Mouse (Mus musculus) limb, embryonic 11.5 days (tissue): Measurements from ENCODE around the gene Gal3st3. TPM values are rescaled to one million over a fixed set of nuclear protein-coding genes. Genes with fewer than 3 reads are reported as not detected.

Experiments
- ATAC-seq: fragments of 200-750 bp; cut with Nextera tagmentation; 2 replicates; pipeline ENCODE4 v1.8.0; 2017; ENCODE audit warnings: low read depth; ENCODE audit not compliant: insufficient number of reproducible peaks, low FRiP score, low TSS enrichment
- DNase-seq: peaks from one replicate; pipeline ENCODE4 v3.0.0-alpha.2; 2015; ENCODE audit warnings: low spot score
- H3K27ac ChIP-seq: fragments of 300-500 bp; sonication (generic); replicated peaks from 2 replicates; pipeline ENCODE4 v1.5.1; 2014; ENCODE audit warnings: low read depth, mild to moderate bottlenecking, low read length
- H3K27me3 ChIP-seq: fragments of 300-500 bp; sonication (generic); 2 replicates; pipeline ENCODE4 v1.6.1; 2014; ENCODE audit warnings: mild to moderate bottlenecking, low read length, mixed read lengths; ENCODE audit not compliant: control insufficient read depth, insufficient read depth
- H3K36me3 ChIP-seq: fragments of 300-500 bp; sonication (generic); 2 replicates; pipeline ENCODE4 v1.6.1; 2014; ENCODE audit warnings: mild to moderate bottlenecking, low read length, moderate library complexity, mixed read lengths; ENCODE audit not compliant: control insufficient read depth, insufficient read depth
- H3K4me1 ChIP-seq: fragments of 300-500 bp; sonication (generic); 2 replicates; pipeline ENCODE4 v1.6.1; 2014; ENCODE audit warnings: low read length, mixed read lengths; ENCODE audit not compliant: control insufficient read depth, insufficient read depth
- H3K4me2 ChIP-seq: fragments of 300-500 bp; sonication (generic); 2 replicates; pipeline ENCODE4 v1.6.1; 2014; ENCODE audit warnings: low read depth, mild to moderate bottlenecking, moderate library complexity; ENCODE audit not compliant: severe bottlenecking
- H3K4me3 ChIP-seq: fragments of 300-500 bp; sonication (generic); 2 replicates; pipeline ENCODE4 v1.5.1; 2014; ENCODE audit warnings: low read depth, low read length
- H3K9ac ChIP-seq: fragments of 300-500 bp; sonication (generic); 2 replicates; pipeline ENCODE4 v1.6.1; 2014; ENCODE audit warnings: mild to moderate bottlenecking, low read length
- H3K9me3 ChIP-seq: fragments of 300-500 bp; sonication (generic); 2 replicates; pipeline ENCODE4 v1.6.1; 2016; ENCODE audit warnings: low read length; ENCODE audit not compliant: control insufficient read depth
- WGBS: fragments of 180-500 bp; shearing (Covaris S2); extraction: QIAGEN DNeasy Blood & Tissue Kit; methylation state at CpG from one replicate; pipeline ENCODE4 v1.1.7; 2014; 5-methylcytosine and 5-hydroxymethylcytosine counted together
- polyA plus RNA-seq: library from polyadenylated mRNA; unstranded; fragments of >200 nt; fragmentation: Nextera tagmentation; extraction: Ambion mirVana; gene quantifications from 2 replicates; pipeline ENCODE4 v1.2.1, GENCODE M21; 2014

Gal3st3 gene
- polyA plus RNA-seq, 1 experiment from 2014 or later, result 8.6 TPM

DNA sequence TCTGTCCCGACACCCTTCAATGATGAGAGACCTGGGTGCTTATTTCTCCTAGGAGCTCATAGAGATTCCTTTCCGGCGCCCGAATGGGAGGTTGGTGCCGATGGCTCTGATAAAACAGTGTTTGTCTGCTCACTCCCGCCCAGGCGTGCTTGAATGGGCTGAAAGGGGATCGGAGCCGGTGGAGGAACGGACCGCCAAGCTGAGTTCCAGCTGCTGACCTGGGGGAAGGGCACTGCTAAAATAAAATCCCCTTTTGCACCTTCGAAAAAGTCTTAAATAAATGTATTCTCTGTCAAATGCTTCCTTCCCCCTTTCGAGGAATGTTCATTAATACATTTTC is 2.4 kb upstream of the Gal3st3 start:
- peak overlapping the region; percentile 56 for H3K9ac ChIP-seq
- peak overlapping the region; percentile 46 for H3K4me2 ChIP-seq
- ATAC-seq, result peak; percentile 10; the same call in 1 of the 2 replicates
- no peaks in the 10 kb centered on the region for H3K9me3 ChIP-seq
- WGBS, result 4% methylated on average over 13 of the region's 13 CpGs
- H3K27ac ChIP-seq, result peak overlapping the region; percentile 44; the same call in 1 of the 2 replicates
- H3K27me3 ChIP-seq, result no peaks in the 10 kb centered on the region
- peaks cover 7% of the 10 kb centered on the region for H3K36me3 ChIP-seq
- no peak for DNase-seq
- peak overlapping the region; percentile 91 for H3K4me3 ChIP-seq
- H3K4me1 ChIP-seq, result peaks cover 11% of the 10 kb centered on the region

GRCm38 (mm10) chr19:5296630-5297029 is 1.5 kb upstream of the Gal3st3 start:
- Histone ChIP-seq H3K27me3 (no peaks in the 10 kb centered on the region), H3K9ac (no peak overlapping the region), H3K4me2 (no peak overlapping the region), H3K9me3 (no peaks in the 10 kb centered on the region), H3K4me3 (no peak overlapping the region), H3K4me1 (peaks cover 11% of the 10 kb centered on the region), H3K36me3 (peaks cover 7% of the 10 kb centered on the region), H3K27ac (no peak overlapping the region)
- DNase-seq (no peak), ATAC-seq (no peak)
- 47% methylated on average over 5 of the region's 5 CpGs for WGBS

GRCm38 (mm10) chr19:5300588-5300987 is 2.5 kb downstream of the Gal3st3 start:
- ATAC-seq, result no peak

DNA sequence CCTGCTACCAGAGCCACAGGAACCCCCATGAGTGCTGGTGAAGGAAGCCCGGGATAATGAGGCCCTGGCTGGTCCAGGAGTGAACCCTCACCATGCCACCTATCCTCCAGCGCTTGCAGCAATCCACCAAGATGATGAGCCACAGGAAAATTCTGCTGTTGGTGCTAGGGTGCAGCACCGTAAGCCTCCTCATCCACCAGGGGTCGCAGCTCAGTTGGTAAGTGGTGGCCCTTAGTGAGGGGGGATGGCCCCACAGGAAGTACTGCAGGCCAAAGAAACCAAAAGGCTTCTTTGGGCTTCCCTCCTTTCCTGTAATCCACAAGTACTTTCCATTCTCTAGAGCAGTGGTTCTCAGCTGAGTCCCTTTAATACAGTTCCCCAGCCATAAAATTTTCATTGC is 4.3 kb downstream of the Gal3st3 start:
- ATAC-seq (no peak), DNase-seq (peak; percentile 69)
- no peak overlapping the region for H3K27ac ChIP-seq
- H3K4me1 ChIP-seq, result no peaks in the 10 kb centered on the region
- H3K9me3 ChIP-seq, result no peaks in the 10 kb centered on the region
- 26% methylated on average over 4 of the region's 4 CpGs for WGBS
- no peaks in the 10 kb centered on the region for H3K27me3 ChIP-seq
- H3K9ac ChIP-seq, result no peak overlapping the region
- H3K4me2 ChIP-seq, result no peak overlapping the region
- H3K36me3 ChIP-seq, result no peaks in the 10 kb centered on the region
- no peak overlapping the region for H3K4me3 ChIP-seq

More at GRCm38 (mm10) chr19:5300588-5300987, 2.5 kb downstream of the Gal3st3 start:
- Histone ChIP-seq H3K4me2 (no peak overlapping the region), H3K4me1 (peaks cover 5% of the 10 kb centered on the region; the same call in 1 of the 2 replicates), H3K27me3 (no peaks in the 10 kb centered on the region), H3K9me3 (no peaks in the 10 kb centered on the region), H3K4me3 (no peak overlapping the region), H3K27ac (no peak overlapping the region), H3K9ac (no peak overlapping the region), H3K36me3 (no peaks in the 10 kb centered on the region)
- 70% methylated on average over 6 of the region's 6 CpGs for WGBS
- no peak for DNase-seq

GRCm38 (mm10) chr19:5306279-5306678 is 8.1 kb downstream of the Gal3st3 start:
- Histone ChIP-seq H3K9me3 (no peaks in the 10 kb centered on the region), H3K27me3 (no peaks in the 10 kb centered on the region; the same call in 1 of the 2 replicates), H3K4me2 (no peak overlapping the region), H3K4me1 (no peaks in the 10 kb centered on the region), H3K9ac (no peak overlapping the region), H3K27ac (no peak overlapping the region), H3K36me3 (no peaks in the 10 kb centered on the region), H3K4me3 (no peak overlapping the region)
- WGBS, result 85% methylated on average over 6 of the region's 6 CpGs
- DNase-seq (no peak), ATAC-seq (no peak)

GRCm38 (mm10) chr19:5306968-5307734 is 9.0 kb downstream of the Gal3st3 start:
- ATAC-seq (no peak), DNase-seq (peak; percentile 47)
- Histone ChIP-seq H3K27ac (no peak overlapping the region), H3K4me1 (no peaks in the 10 kb centered on the region), H3K36me3 (no peaks in the 10 kb centered on the region), H3K9ac (no peak overlapping the region), H3K27me3 (no peaks in the 10 kb centered on the region; the same call in 1 of the 2 replicates), H3K9me3 (no peaks in the 10 kb centered on the region), H3K4me3 (no peak overlapping the region), H3K4me2 (peak overlapping the region; percentile 34; the same call in 1 of the 2 replicates)
- 33% methylated on average over 98 of the region's 98 CpGs for WGBS

GRCm38 (mm10) chr19:5309025-5309424 is 10.9 kb downstream of the Gal3st3 start:
- DNase-seq, result no peak

DNA sequence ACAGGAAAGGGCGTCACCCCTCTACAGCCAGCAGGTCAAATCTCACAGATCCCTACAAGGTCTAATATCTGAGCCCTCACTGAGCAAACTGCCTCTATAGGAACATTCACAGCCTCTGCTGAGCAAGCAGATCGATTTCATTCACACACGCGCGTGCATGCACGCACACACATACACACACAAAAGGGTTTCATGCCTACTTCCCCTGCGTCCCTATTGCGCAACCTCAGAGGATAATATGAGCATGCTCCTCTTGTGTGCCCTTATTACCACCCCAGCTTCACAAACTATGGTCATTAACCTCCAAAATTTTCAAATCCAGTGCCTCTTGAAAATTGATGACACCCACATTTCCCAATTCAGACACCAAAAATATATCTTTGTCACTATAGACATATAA is 15.1 kb downstream of the Gal3st3 start:
- Histone ChIP-seq H3K36me3 (no peaks in the 10 kb centered on the region), H3K4me2 (no peak overlapping the region), H3K27ac (no peak overlapping the region), H3K9me3 (no peaks in the 10 kb centered on the region), H3K9ac (no peak overlapping the region), H3K4me1 (no peaks in the 10 kb centered on the region), H3K27me3 (no peaks in the 10 kb centered on the region), H3K4me3 (no peak overlapping the region)
- WGBS, result 88% methylated on average over 8 of the region's 8 CpGs
- ATAC-seq (no peak), DNase-seq (no peak)

More at GRCm38 (mm10) chr19:5309025-5309424, 10.9 kb downstream of the Gal3st3 start:
- H3K27ac ChIP-seq, result no peak overlapping the region
- H3K27me3 ChIP-seq, result no peaks in the 10 kb centered on the region; the same call in 1 of the 2 replicates
- H3K4me2 ChIP-seq, result no peak overlapping the region
- H3K4me3 ChIP-seq, result no peak overlapping the region
- no peak for ATAC-seq
- WGBS, result 85% methylated on average over 7 of the region's 7 CpGs
- no peak overlapping the region for H3K9ac ChIP-seq
- H3K9me3 ChIP-seq, result no peaks in the 10 kb centered on the region
- no peaks in the 10 kb centered on the region for H3K4me1 ChIP-seq
- no peaks in the 10 kb centered on the region for H3K36me3 ChIP-seq
